Mouse (Mus musculus) hindbrain, postnatal 0 days (tissue): Measurements from ENCODE around the gene Olfr70. TPM values are rescaled to one million over a fixed set of nuclear protein-coding genes. Genes with fewer than 3 reads are reported as not detected.

Experiments used
- ATAC-seq: fragments of 200-750 bp; cut with Nextera tagmentation; 2 replicates; pipeline ENCODE4 v1.8.0; 2017; ENCODE audit warnings: mild to moderate bottlenecking, moderate TSS enrichment, moderate library complexity
- DNase-seq: peaks from one replicate; pipeline ENCODE4 v3.0.0-alpha.2; 2015; ENCODE audit warnings: low spot score
- H3K27ac ChIP-seq: fragments of 300-500 bp; sonication (generic); 2 replicates; pipeline ENCODE4 v1.5.1; 2014; ENCODE audit warnings: mild to moderate bottlenecking
- H3K27me3 ChIP-seq: fragments of 300-500 bp; sonication (generic); 2 replicates; pipeline ENCODE4 v1.6.1; 2014; ENCODE audit warnings: low read length, mixed read lengths; ENCODE audit not compliant: insufficient read depth
- H3K36me3 ChIP-seq: fragments of 300-500 bp; sonication (generic); 2 replicates; pipeline ENCODE4 v1.6.1; 2014; ENCODE audit warnings: low read length, mixed read lengths; ENCODE audit not compliant: insufficient read depth
- H3K4me1 ChIP-seq: fragments of 300-500 bp; sonication (generic); 2 replicates; pipeline ENCODE4 v1.6.1; 2014; ENCODE audit warnings: antibody characterized with exemption, low read length, mixed read lengths; ENCODE audit not compliant: insufficient read depth
- H3K4me2 ChIP-seq: fragments of 300-500 bp; sonication (generic); 2 replicates; pipeline ENCODE4 v1.6.1; 2014; ENCODE audit warnings: low read depth, mild to moderate bottlenecking, low read length, moderate library complexity, mixed read lengths
- H3K4me3 ChIP-seq: fragments of 300-500 bp; sonication (generic); 2 replicates; pipeline ENCODE4 v1.5.1; 2014; ENCODE audit warnings: low read length
- H3K9ac ChIP-seq: fragments of 300-500 bp; sonication (generic); replicated peaks from 2 replicates; pipeline ENCODE4 v1.6.1; 2014; ENCODE audit warnings: mild to moderate bottlenecking, low read length, moderate library complexity, mixed read lengths
- H3K9me3 ChIP-seq: fragments of 300-500 bp; sonication (generic); 2 replicates; pipeline ENCODE4 v1.6.1; 2016; ENCODE audit warnings: low read length, mixed read lengths
- CTCF ChIP-seq: IDR thresholded peaks from 2 replicates; pipeline ENCODE4 v1.5.1; 2016; ENCODE audit warnings: antibody characterized with exemption, control low read depth, low read depth
- WGBS: fragments of 180-500 bp; shearing (Covaris S2); extraction: QIAGEN DNeasy Blood & Tissue Kit; methylation state at CpG from one replicate; pipeline ENCODE4 v1.1.7; 2014; 5-methylcytosine and 5-hydroxymethylcytosine counted together
- polyA plus RNA-seq: library from polyadenylated mRNA; unstranded; fragments of >200 nt; fragmentation: Nextera tagmentation; extraction: Ambion mirVana; gene quantifications from 2 replicates; pipeline ENCODE4 v1.2.1, GENCODE M21; 2015
- total RNA-seq: library from RNA; depleted of rRNA; stranded (reverse); fragments of >200 nt; gene quantifications from 2 replicates; pipeline ENCODE4 v1.2.3, GENCODE M21; 2014; rRNA removed

Gene Olfr70
- total and polyA plus RNA-seq, 2 experiments from 2014 or later: not detected

- ATAC-seq: no peak
- Histone ChIP-seq H3K36me3 (peaks cover 3% of the 10 kb centered on the region; the same call in 1 of the 2 replicates), H3K9ac (no peak overlapping the region), H3K4me1 (no peaks in the 10 kb centered on the region), H3K4me2 (no peak overlapping the region), H3K27me3 (no peaks in the 10 kb centered on the region), H3K4me3 (no peak overlapping the region), H3K27ac (no peak overlapping the region), H3K9me3 (no peaks in the 10 kb centered on the region)
- 95% methylated on average over 3 of the region's 3 CpGs for WGBS
- TF ChIP-seq CTCF: peak; percentile 55
- no peak for DNase-seq
Observed at GRCm38 (mm10) chr4:43649783-43650182, 50.8 kb downstream of the Olfr70 start.

Other genes starting within 250 kb of the Olfr70 start
- gene Cd72, start 246.2 kb downstream of the Olfr70 start, total RNA-seq: not detected in 2 replicates
- gene Cd72, start 246.2 kb downstream of the Olfr70 start, polyA plus RNA-seq: 4.4 and 4.7 TPM in 2 replicates
- gene Sit1, start 217.1 kb downstream of the Olfr70 start, total RNA-seq: 0.90 TPM in 1 of 2 replicates, not detected in the other
- gene Sit1, start 217.1 kb downstream of the Olfr70 start, polyA plus RNA-seq: not detected in 2 replicates
- 36.6 and 89.9 TPM in 2 replicates for gene Ccdc107, start 207.9 kb downstream of the Olfr70 start, total RNA-seq
- gene Ccdc107, start 207.9 kb downstream of the Olfr70 start, polyA plus RNA-seq: 104 and 108 TPM in 2 replicates
- gene Arhgef39, start 201.1 kb downstream of the Olfr70 start, total RNA-seq: 6.9 and 20.6 TPM in 2 replicates
- 4.5 and 8.0 TPM in 2 replicates for gene Arhgef39, start 201.1 kb downstream of the Olfr70 start, polyA plus RNA-seq
- gene Car9, start 193.8 kb downstream of the Olfr70 start, total RNA-seq: 0.26 TPM in 1 of 2 replicates, not detected in the other
- 0.50 and 1.1 TPM in 2 replicates for gene Car9, start 193.8 kb downstream of the Olfr70 start, polyA plus RNA-seq
- gene Tpm2, start 177.0 kb downstream of the Olfr70 start, total RNA-seq: 2.4 and 5.9 TPM in 2 replicates
- gene Tpm2, start 177.0 kb downstream of the Olfr70 start, polyA plus RNA-seq: 7.7 and 9.4 TPM in 2 replicates
- gene Creb3, start 138.5 kb downstream of the Olfr70 start, total RNA-seq: 40.1 and 75.9 TPM in 2 replicates
- gene Creb3, start 138.5 kb downstream of the Olfr70 start, polyA plus RNA-seq: 77.9 and 82.8 TPM in 2 replicates
- 43.0 and 51.0 TPM in 2 replicates for gene Tln1, start 138.1 kb downstream of the Olfr70 start, total RNA-seq
- gene Tln1, start 138.1 kb downstream of the Olfr70 start, polyA plus RNA-seq: 69.9 and 70.3 TPM in 2 replicates
- 18.9 and 31.2 TPM in 2 replicates for gene Rgp1, start 122.1 kb downstream of the Olfr70 start, total RNA-seq
- 11.5 and 13.5 TPM in 2 replicates for gene Rgp1, start 122.1 kb downstream of the Olfr70 start, polyA plus RNA-seq
- gene Gba2, start 121.9 kb downstream of the Olfr70 start, total RNA-seq: 34.0 and 36.3 TPM in 2 replicates
- gene Gba2, start 121.9 kb downstream of the Olfr70 start, polyA plus RNA-seq: 45.4 and 47.6 TPM in 2 replicates
- gene Msmp, start 116.3 kb downstream of the Olfr70 start, total RNA-seq: not detected in 2 replicates
- gene Msmp, start 116.3 kb downstream of the Olfr70 start, polyA plus RNA-seq: 1.2 and 1.9 TPM in 2 replicates
- 25.0 and 41.3 TPM in 2 replicates for gene Npr2, start 68.9 kb downstream of the Olfr70 start, total RNA-seq
- 8.8 and 8.9 TPM in 2 replicates for gene Npr2, start 68.9 kb downstream of the Olfr70 start, polyA plus RNA-seq
- gene Spag8, start 47.2 kb downstream of the Olfr70 start, total RNA-seq: 6.8 and 17.0 TPM in 2 replicates
- 7.8 and 8.2 TPM in 2 replicates for gene Spag8, start 47.2 kb downstream of the Olfr70 start, polyA plus RNA-seq
- gene Hint2, start 44.3 kb downstream of the Olfr70 start, total RNA-seq: 86.8 and 131 TPM in 2 replicates
- gene Hint2, start 44.3 kb downstream of the Olfr70 start, polyA plus RNA-seq: 98.7 and 107 TPM in 2 replicates
- 25.3 and 31.6 TPM in 2 replicates for gene Tmem8b, start 31.8 kb downstream of the Olfr70 start, total RNA-seq
- gene Tmem8b, start 31.8 kb downstream of the Olfr70 start, polyA plus RNA-seq: 10.3 and 11.4 TPM in 2 replicates
- gene Fam221b, start 31.7 kb downstream of the Olfr70 start, total RNA-seq: not detected in 2 replicates
- 1.4 and 1.6 TPM in 2 replicates for gene Fam221b, start 31.7 kb downstream of the Olfr70 start, polyA plus RNA-seq
- not detected in 2 replicates for gene Olfr71, start 9.4 kb upstream of the Olfr70 start, total RNA-seq
- gene Olfr71, start 9.4 kb upstream of the Olfr70 start, polyA plus RNA-seq: not detected in 2 replicates
- gene Hrct1, start 26.4 kb upstream of the Olfr70 start, total RNA-seq: 0.73 and 1.8 TPM in 2 replicates
- gene Hrct1, start 26.4 kb upstream of the Olfr70 start, polyA plus RNA-seq: 0.70 and 0.92 TPM in 2 replicates
- 0.10 and 0.22 TPM in 2 replicates for gene Spaar, start 29.2 kb upstream of the Olfr70 start, total RNA-seq
- gene Spaar, start 29.2 kb upstream of the Olfr70 start, polyA plus RNA-seq: 0.08 and 0.13 TPM in 2 replicates
- not detected in 2 replicates for gene Olfr159, start 70.2 kb upstream of the Olfr70 start, total RNA-seq
- not detected in 2 replicates for gene Olfr159, start 70.2 kb upstream of the Olfr70 start, polyA plus RNA-seq
- not detected in 2 replicates for gene Olfr156, start 123.1 kb upstream of the Olfr70 start, total RNA-seq
- gene Olfr156, start 123.1 kb upstream of the Olfr70 start, polyA plus RNA-seq: not detected in 2 replicates
- gene Olfr157, start 139.4 kb upstream of the Olfr70 start, total RNA-seq: not detected in 2 replicates
- not detected in 2 replicates for gene Olfr157, start 139.4 kb upstream of the Olfr70 start, polyA plus RNA-seq
- not detected in 2 replicates for gene Olfr155, start 150.8 kb upstream of the Olfr70 start, total RNA-seq
- not detected in 2 replicates for gene Olfr155, start 150.8 kb upstream of the Olfr70 start, polyA plus RNA-seq
- gene Reck, start 174.7 kb upstream of the Olfr70 start, total RNA-seq: 4.0 and 6.1 TPM in 2 replicates
- gene Reck, start 174.7 kb upstream of the Olfr70 start, polyA plus RNA-seq: 3.4 and 4.0 TPM in 2 replicates